Mouse (Mus musculus) C2C12 (cell line): ENCODE measurements around the gene Gm37240.

Source experiments
- CEBPB ChIP-seq: IDR thresholded peaks from one replicate; pipeline ENCODE4 v1.6.1; 2011; ENCODE audit warnings: low read depth, mild to moderate bottlenecking, control low read depth, moderate library complexity
- CTCF ChIP-seq: IDR thresholded peaks from one replicate; pipeline ENCODE4 v1.5.1; 2011; ENCODE audit not compliant: control insufficient read depth, insufficient read depth, insufficient read length
- FOSL1 ChIP-seq: IDR thresholded peaks from one replicate; pipeline ENCODE4 v1.8.0; 2011; ENCODE audit warnings: mild to moderate bottlenecking, low read length; ENCODE audit not compliant: poor library complexity, insufficient read depth, severe bottlenecking
- MAX ChIP-seq: IDR thresholded peaks from one replicate; pipeline ENCODE4 v1.6.1; 2011; ENCODE audit warnings: mild to moderate bottlenecking, control low read depth

DNA sequence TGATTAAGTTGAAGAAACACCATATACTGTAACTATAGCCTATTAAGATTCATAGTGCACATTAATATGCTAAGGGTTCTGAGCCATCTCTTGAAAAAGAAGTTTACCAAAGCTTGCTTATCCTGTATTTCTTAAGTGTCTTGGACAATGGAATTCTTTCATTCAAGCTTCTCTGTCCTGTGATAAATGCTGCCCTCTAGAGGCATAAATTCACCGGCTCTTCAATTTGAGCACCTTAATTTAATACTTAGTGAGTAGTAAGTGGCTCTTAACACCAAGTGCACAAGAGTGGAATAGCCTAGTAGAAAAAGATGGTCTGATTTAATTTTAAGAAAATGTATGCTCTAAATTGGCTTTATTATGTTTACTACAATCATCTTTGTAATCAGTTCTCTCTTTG, 1043.7 kb downstream of the Gm37240 start:
- TF ChIP-seq CTCF: no peak
- no peak for TF ChIP-seq CEBPB
- TF ChIP-seq MAX: no peak
- TF ChIP-seq FOSL1: no peak
